Comparison of ENCODE assay signal across 17 mouse cellular contexts in the genomic region with DNA sequence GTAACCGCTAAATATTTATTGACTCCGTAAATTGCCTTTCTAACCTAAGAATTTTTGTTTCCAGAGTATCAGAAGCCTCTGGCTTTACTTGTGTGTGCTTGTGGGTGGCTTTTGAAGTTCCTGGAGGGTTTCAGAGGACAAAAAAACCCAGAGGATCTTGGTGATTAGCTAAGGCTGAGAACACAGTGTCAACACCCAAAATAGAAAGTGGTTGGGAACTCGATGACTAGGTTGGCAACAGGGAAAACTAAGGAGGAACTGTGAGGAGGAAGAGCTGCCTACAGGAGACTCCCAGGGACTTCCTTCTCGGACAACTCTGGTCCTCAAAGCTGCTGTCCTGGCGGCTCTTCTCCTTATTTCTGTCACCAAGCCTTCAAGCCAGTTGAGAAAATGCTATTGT. TPM values are rescaled to one million over a fixed set of nuclear protein-coding genes. Genes with fewer than 3 reads are reported as not detected.
"Had no signal": no experiment of that assay in that cellular context is flagged by ENCODE, and none has a peak within 500 bp of the region (broad histone marks: within the 10 kb centered on the region; RNA-seq: fewer than 3 reads in every experiment).

No protein-coding gene starts in this region.

- H3K27ac ChIP-seq: intestine, embryonic 15.5 days; limb, embryonic 12.5 days; limb, embryonic 15.5 days; liver, embryonic 14.5 days; macrophage had no signal

- H3K36me3 ChIP-seq: intestine, embryonic 15.5 days; limb, embryonic 12.5 days; limb, embryonic 15.5 days had no signal

- DNase-seq: kidney, adult 11 months; kidney, adult 9 months; kidney, postnatal 14 days; kidney, postnatal 4 days; left cerebral cortex, postnatal 4 days; liver, postnatal 0 days; midbrain, embryonic 14.5 days; right cerebral cortex, postnatal 25 days; thymus, adult 18-20 months; thymus, postnatal 36 days had no signal

- ATAC-seq: intestine, embryonic 15.5 days; liver, postnatal 0 days; lung, postnatal 0 days had no signal

- H3K9ac ChIP-seq: intestine, embryonic 15.5 days; limb, embryonic 12.5 days; limb, embryonic 15.5 days; liver, embryonic 14.5 days; liver, postnatal 0 days; lung, embryonic 14.5 days had no signal

- H3K9me3 ChIP-seq: intestine, embryonic 15.5 days; limb, embryonic 12.5 days; limb, embryonic 15.5 days had no signal

RNA-seq across cellular contexts. Expression of a gene that starts 1.2 kb away (rescaled TPM):
- polyA plus RNA-seq: macrophage had no signal
